Mouse (Mus musculus): ENCODE measurements around the gene 1600002K03Rik.

DNA sequence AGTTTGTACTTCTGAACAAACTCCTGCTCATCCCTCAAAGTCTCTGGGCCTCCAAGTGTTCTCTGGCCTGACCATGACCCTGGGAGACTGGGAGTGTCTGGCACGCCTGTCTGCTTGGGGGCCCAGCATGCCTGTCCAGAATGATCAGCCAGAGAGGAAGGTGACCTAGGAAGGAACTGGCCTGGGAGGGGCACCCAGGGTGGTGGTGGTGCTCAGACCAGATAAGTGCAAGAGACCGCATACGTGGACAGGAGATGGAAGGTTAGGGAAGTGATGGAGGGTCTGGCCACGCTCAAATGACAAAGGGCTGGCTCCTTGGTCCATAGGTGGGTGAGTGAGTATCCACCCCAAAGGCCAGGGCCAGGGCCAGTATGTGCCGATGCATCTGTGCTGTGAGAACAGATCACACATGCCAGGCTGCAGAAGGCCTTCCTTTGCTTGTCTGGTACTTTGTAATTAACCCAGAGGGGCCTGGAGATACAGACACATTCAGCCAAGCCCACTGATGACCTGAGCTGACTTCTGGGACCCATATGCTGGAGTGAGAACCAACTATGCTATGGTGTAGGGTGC, 25.5 kb upstream of the 1600002K03Rik start:
- no peak for TF ChIP-seq CTCF (IDR thresholded peaks at IDR 0.05; ENCODE audit: low read depth, low read length)
- TF ChIP-seq EP300 (IDR thresholded peaks at IDR 0.05; ENCODE audit: insufficient read depth, low read depth, low read length) = no peak
- TF ChIP-seq POLR2A (IDR thresholded peaks at IDR 0.05; ENCODE audit: insufficient read depth, low read length) = no peak

All from ES-Bruce4 (cell line).